Mouse (Mus musculus): ENCODE results near the gene Gm14399. TPM values are rescaled to one million over a fixed set of nuclear protein-coding genes. Genes with fewer than 3 reads are reported as not detected.
"Not testable (repeated sequence)": the region's sequence is repeated elsewhere in the genome, so short reads cannot be mapped to it uniquely, and the experiment has no call there.

Gm14399 gene
- total RNA-seq (2021): 10 to 100 TPM; 17.2 to 24.2 TPM

DNA sequence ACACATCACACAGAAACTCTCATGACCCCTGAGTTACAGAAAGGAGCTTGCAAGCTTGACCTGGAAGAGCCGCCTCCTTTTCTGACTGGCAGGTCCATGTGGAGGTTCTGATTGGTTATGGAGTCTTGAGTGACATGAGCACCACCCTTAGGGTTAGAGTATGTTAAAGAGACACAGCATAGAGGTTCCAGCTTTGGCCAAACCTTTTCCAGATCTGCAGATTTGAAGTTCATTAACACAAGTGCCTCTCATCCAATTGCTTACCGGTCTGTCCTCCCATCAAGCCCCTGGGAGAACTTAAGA, at the start of gene Gm14399:
TSS of gene Gm14399 (minus strand) at position 20 of the 303 bp plus-strand sequence.
- not testable (repeated sequence) for DNase-seq (ENCODE audit: extremely low spot score in 1 of 2, low spot score in 1 of 2)

DNA sequence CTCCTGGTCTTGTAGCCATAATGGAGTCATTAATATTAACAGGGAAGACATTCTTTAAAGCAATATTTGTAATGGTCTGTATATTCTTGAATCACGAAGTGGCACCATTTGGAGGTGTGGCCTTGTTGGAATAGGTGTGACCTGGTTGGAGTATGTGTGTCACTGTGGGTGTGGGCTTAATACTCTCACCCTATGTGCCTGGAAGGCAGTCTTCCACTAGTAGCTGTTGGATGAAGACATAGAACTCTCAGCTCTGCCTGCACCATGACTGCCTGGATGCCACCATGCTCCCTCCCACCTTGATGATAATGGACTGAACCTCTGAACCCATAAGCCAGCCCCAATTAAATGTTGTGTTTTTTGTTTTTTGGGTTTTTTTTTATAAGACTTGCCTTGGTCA, 37.2 kb upstream of the Gm14399 start:
- not testable (repeated sequence) for DNase-seq (ENCODE audit: extremely low spot score in 1 of 2, low spot score in 1 of 2)

DNA sequence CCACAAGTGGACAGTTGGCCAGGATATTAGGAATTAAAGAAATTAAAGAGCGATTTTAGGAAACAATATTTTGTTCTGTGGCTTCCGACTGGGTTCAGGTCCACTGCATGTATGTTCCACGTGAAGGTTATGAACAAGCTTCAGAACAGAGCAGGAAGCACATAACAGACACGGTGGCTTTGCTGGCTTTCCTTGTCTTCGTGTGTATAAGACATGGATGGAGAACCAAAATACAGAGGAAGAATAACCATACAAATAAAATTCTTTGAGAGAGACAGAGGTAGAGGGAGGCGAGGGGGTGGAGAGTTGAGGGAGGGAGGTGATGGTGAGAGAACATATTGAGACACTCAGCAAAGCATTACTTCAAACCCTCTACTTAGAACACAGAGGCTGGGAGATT, 34.5 kb upstream of the Gm14399 start:
- no peak for DNase-seq (ENCODE audit: extremely low spot score in 1 of 2, low spot score in 1 of 2)

DNA sequence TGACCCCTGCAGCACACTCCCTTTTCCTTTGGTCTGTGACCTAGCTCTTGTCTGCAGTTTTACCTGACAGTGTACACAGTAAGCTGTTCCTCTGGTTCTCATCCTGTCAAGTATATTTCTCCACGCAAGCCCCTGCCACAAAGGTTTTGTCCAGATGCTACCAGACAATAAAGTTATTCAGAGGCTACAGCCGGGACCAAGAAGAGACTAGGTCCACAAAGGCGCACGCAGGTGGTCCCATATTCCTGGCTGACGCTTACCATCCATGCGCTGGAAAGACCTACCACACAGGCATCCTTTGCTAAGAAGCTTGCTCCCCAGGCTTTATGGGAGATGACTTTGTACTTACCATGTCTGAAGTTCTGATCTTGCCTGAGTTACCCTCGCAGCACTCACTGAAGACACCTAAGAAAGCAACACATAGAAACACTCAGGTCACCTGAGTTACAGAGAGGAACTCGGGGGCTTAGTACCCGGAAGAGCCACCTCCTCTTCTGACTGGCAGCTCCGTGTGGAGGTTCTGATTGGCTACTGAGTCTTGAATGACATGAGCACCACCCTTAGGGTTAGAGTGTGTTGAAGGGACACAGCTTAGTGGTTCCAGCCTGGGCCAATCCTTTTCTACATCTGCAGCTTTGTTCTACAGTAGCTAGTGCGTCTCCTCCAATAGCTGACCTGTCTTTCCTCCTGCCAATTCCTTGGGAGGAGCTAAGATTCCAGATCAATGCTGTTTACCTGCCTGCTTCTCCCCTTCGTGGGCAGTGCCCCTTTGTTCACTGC, 33.8 kb upstream of the Gm14399 start, which contains the start of gene Gm14443:
TSS of gene Gm14443 (minus strand) at position 471 of the 780 bp plus-strand sequence.
- DNase-seq (ENCODE audit: extremely low spot score in 1 of 2, low spot score in 1 of 2): not testable (repeated sequence)

DNA sequence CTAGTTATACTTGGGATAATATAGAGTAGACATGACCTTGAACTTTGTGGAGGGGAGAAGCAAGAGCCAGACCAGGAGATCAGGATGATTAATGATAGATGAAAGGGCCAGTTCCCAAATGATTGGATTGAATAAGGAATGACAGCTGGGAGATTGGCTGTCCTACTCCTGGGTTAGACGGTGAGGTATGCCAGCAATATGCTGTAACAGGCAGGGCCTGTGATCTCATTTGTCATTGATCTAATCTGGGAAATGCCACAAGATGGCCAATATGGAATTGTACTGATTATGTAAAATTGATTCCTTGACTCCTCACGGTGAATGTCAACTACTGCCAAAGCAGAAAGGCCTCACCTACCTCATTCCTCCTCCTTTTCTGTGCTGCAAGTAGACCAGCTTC, 32.2 kb upstream of the Gm14399 start:
- DNase-seq (ENCODE audit: extremely low spot score in 1 of 2, low spot score in 1 of 2): not testable (repeated sequence)

DNA sequence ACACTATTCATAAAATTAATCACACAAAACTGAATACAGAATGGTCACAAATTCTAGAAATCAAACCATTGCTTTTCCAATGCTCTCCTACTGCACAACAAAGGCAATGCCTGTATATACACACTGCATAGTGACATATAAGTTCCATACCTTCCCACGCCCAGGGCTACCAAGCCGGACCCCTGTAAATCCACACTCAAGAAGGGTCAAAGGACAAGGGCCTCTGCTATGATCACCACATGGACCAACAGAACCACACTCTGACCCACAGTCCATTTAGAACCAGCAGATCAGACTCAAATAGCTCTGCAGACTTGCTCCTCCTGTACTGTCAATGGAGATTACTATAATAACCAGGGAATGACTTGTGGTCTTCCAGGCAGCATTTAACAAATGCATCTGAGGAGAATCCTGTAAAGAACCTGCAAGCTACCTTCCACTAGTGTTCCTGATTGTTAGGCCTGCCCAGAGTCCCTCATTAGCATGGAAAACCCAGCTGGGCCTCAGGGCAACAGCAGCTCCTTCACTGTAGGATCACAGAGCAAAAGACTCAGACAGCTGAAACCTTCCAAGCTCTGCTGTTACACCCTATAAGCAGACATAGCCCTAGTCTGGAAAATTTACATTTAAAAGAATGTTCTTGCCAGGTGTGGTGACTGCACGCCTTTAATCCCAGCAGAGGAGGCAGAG, 31.2 kb upstream of the Gm14399 start:
- not testable (repeated sequence) for DNase-seq (ENCODE audit: extremely low spot score in 1 of 2, low spot score in 1 of 2)

DNA sequence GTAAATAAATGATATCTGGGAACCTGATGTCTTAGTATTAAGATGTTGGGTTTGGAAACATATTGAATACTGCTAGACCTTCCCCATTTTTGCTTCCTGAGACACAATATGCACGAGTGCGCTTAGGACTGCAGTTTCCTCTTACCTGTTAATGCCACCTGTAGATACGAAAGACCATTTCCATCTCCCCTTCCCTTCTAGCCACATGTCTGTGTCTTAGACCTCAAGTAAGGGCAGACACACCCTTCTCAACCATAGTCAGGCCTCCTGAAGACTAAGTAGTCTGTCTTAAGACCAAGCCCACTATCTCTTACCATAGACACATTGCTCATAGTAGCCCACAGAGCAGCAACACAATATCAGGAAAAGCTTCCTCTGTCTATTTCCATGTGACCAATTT, 30.3 kb upstream of the Gm14399 start:
- no peak for DNase-seq (ENCODE audit: extremely low spot score in 1 of 2, low spot score in 1 of 2)

DNA sequence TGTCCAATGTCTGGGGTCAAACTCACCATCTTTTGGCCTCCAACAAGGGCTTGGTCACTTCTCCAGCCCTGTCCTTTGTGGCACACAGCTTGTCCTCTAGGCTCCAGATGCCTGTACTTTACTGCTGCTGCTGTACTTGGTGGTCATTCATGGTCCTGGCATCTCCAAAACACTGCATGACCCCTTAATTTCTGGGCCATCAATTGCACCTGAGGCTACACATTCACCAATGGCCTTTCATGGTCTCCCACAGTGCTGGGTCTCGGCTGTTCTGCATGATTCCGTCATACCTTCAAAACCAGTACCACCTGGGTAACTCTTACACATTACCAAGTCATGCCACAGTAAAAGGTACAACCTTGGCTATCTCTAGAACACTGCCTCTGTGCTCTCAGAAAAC, 25.1 kb upstream of the Gm14399 start:
- DNase-seq (ENCODE audit: extremely low spot score in 1 of 2, low spot score in 1 of 2): not testable (repeated sequence)

DNA sequence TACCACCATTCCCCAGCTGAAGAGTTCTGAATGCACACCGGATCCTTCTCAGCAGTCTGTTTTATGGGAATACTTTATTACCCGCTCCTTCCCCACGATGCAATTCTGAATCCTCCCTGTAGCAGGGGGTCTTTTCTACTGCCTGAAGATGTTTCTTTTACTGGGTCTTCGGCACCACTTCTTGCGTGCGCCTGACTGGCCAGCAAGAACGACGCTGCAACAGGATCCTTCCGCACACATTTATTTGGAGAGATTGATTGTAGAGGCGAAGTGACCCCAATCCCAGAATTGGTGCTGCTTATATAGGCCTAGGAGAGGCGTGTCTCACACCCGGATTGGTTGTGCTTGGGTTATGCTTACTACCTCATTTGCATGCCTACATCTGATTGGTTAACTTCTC, 23.3 kb upstream of the Gm14399 start:
- DNase-seq (ENCODE audit: extremely low spot score in 1 of 2, low spot score in 1 of 2): not testable (repeated sequence)

DNA sequence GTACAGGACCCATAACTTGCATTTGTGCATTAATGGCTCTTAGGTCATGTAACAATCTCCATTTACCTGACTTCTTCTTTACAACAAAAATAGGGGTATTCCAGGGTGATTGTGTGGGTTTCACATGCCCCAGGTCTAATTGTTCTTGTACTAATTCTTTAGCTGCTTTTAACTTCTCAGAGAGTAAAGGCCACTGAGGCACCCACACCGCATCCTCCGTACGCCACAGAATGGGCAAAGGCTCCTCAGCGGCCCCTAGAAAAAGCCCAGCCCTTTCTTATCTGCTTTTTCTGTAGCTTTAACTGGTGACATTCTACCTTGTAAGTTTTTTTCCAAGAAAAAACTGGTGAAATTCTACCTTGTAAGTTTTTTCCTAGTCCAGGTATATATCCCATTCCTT, 19.6 kb upstream of the Gm14399 start:
- DNase-seq (ENCODE audit: extremely low spot score in 1 of 2, low spot score in 1 of 2): not testable (repeated sequence)

DNA sequence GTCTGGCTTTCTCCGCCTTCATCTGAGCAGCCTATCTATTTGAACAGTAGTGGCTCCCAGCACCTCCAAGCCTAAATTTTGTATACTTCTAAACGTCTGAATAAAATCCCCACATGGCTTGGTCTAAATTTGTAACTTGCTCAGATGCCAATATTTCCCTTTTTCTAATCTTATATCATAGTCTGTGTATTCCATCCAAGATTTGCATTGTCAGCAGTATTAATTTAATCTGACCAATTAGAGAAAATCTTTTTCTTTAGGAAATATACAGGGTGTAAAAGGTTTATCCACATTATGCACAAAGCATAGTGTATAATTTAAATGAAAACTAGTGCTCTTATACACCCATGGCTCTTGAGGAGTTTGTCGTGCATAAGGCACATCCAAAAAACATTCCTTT, 16.8 kb upstream of the Gm14399 start:
- no peak for DNase-seq (ENCODE audit: extremely low spot score in 1 of 2, low spot score in 1 of 2)

DNA sequence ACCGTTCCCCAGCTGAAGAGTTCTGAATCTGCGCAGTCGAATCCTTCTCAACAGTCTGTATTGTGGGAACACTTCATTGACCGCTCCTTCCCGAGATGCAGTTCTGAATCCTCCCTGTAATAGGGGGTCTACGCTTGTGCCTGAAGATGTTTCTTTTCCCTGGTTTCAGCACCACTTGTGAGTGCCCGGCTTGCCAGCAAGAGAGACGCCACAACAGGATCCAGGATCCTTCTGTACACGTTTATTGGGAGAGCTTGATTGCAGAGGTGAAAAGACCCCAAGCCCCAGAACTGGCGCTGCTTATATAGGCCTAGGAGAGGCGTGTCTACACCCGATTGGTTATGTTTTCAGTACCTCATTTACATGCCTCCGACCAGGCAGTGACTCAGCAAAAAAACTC, 14.9 kb upstream of the Gm14399 start:
- DNase-seq (ENCODE audit: extremely low spot score in 1 of 2, low spot score in 1 of 2): no peak

DNA sequence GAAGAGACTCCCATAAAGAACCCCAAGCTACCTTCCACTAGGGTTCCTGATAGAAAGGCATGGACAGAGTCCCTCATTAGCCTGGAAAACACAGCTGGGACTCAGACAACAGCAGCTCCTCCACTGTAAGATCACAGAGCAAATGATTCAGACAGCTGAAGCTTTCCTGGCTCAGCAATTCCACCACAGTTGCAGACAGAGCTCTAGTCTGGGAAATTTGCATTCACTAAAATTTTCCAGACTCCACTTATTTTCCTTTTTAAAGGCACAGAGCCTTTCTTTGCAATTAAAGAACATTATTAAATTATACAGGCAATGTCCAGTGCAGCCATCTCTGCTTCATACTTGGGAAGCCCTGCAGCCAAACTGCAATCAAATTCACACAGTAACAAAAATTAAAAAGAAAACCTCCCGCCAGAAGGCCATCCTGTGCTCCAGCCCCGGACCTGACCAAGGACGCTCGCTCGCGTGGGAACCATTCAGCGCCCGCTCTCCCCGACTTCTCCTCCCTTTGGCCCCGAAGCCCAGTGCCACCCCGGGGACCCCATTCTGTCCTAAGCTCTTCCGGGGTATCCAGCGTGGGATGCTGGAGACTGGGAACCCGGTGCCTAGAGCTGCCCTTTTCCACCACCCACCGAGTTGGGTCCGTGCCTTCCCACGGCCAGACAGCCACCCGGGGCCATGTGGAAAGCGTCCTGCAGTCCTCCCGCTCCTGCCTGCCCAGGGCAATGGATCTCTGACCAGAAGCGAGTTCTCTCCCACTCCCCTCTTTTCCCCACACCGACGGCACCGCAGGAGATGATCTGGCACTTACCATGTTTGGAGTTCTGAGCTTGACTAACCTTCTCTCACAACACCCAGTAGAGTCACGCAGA, 457 bp downstream of the Gm14399 start:
- DNase-seq (ENCODE audit: extremely low spot score in 1 of 2, low spot score in 1 of 2): peak; percentile 5 to 24

DNA sequence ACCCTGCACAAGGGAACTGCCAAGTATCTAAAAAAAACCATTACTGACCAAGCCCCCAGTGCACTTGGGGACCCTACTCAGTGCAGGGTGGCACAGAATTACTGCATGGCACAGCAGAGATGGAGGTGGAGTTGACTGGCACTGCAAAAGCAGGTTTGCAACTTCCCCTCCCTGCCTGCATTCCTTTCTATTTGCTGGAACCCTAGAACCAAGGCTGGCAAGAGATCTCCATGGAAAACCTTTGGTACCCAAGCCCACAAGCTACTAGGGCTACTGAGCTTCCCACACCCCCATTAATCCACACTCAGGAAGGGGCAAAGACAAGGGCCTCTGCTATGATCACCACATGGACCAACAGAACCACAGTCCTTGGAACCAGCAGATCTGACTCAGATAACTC, 1.2 kb downstream of the Gm14399 start:
- DNase-seq (ENCODE audit: extremely low spot score in 1 of 2, low spot score in 1 of 2): not testable (repeated sequence)

Other genes with a start within 250 kb of the Gm14399 start
- 1 to 10 TPM; 1.0 to 1.6 TPM for gene Gm14444, start 131.8 kb downstream of the Gm14399 start, total RNA-seq (2021)
- 1 to 10 TPM in 1 of 2 experiments, under 1 TPM in 1; 0.94 to 1.6 TPM for gene Gm14393, start 74.2 kb downstream of the Gm14399 start, total RNA-seq (2021)
- 1 to 10 TPM; 4.4 to 6.9 TPM for gene Gm14443, start 33.9 kb upstream of the Gm14399 start, total RNA-seq (2021)
- gene Gm14391, start 64.9 kb upstream of the Gm14399 start, total RNA-seq (2021): 100 to 1,000 TPM in 1 of 2 experiments, 10 to 100 TPM in 1; 87.6 to 114 TPM
- gene Gm14440, start 133.1 kb upstream of the Gm14399 start, total RNA-seq (2021): 1 to 10 TPM; 4.2 to 4.9 TPM
- gene Gm4631, start 196.2 kb upstream of the Gm14399 start, total RNA-seq (2021): 10 to 100 TPM; 55.5 to 68.0 TPM
- gene Zfp968, start 230.4 kb upstream of the Gm14399 start, total RNA-seq (2021): 1 to 10 TPM; 5.4 to 5.7 TPM

Data from layer of hippocampus, postnatal 25 days (tissue).